9 mouse cellular contexts compared by ENCODE assay signal in the genomic region with DNA sequence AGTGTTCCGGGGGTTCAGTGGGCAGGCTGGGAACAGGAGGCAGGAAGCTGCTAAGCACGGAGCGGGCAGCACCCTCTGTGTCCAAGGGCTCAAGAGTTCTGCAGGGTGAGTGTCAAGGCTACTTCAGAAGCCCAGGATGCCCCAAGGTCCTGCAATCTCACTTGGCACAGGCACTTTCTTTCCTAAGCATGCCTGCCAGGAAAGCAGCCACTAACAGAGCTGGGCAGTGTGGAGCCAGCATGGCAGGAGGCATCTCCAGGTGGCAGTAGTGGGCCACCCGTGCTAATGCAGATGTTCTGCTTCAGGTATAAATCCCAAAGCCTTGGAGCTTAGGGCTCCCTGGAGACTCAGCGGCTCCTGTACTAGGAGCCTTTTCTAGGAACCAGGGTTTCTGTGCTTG. TPM values are rescaled to one million over a fixed set of nuclear protein-coding genes. Genes with fewer than 3 reads are reported as not detected.
A peak's percentile ranks its signal among the peaks of the same experiment; 100 is the strongest.
DNase-seq lines count a peak whose midpoint lies in the region; ATAC-seq and TF ChIP-seq lines count a peak whose summit lies in the region.
"Had no signal": no experiment of that assay in that cellular context is flagged by ENCODE, and none has a peak within 500 bp of the region (broad histone marks: within the 10 kb centered on the region; RNA-seq: fewer than 3 reads in every experiment).

No protein-coding gene starts in this region.

- 75% methylated on average over 5 of the region's 5 CpGs for WGBS in cerebellum, adult 2 months
- WGBS in lung, adult 2 months = 74% methylated on average over 5 of the region's 5 CpGs
- 76% methylated on average over 5 of the region's 5 CpGs for WGBS in small intestine, adult 2 months

- H3K4me3 ChIP-seq in cerebellum, adult 2 months (replicated peaks; ENCODE audit: insufficient read depth, low read depth, low read length) = no peak overlapping the region
- H3K4me3 ChIP-seq in lung, adult 2 months (replicated peaks; ENCODE audit: extremely low read depth, low read depth, low read length) = no peak overlapping the region
- no peak overlapping the region for H3K4me3 ChIP-seq in small intestine, adult 2 months (ENCODE audit: low read depth, low read length)
- H3K4me3 ChIP-seq: megakaryocyte, embryonic 14.5 days had no signal

- no peak for DNase-seq in cerebellum, adult 2 months
- no peak for DNase-seq in cerebellum, postnatal 36 days
- no peak for DNase-seq in lung, adult 2 months
- DNase-seq in lung, postnatal 25 days (ENCODE audit: low spot score) = no peak
- no peak for DNase-seq in embryo, embryonic 9.5 days (ENCODE audit: extremely low spot score)
- no peak for DNase-seq in left cerebral cortex, postnatal 25 days (ENCODE audit: low spot score in 2 of 2)

- peak; percentile 22; the same call in 1 of the 2 replicates for TF ChIP-seq CTCF in cerebellum, adult 2 months (IDR thresholded peaks at IDR 0.05; ENCODE audit: borderline replicate concordance, insufficient read depth, low read depth, low read length)
- TF ChIP-seq CTCF in lung, adult 2 months (IDR thresholded peaks at IDR 0.05; ENCODE audit: insufficient read depth, low read length) = peak; percentile 65; the same call in 1 of the 2 replicates
- TF ChIP-seq CTCF in small intestine, adult 2 months (IDR thresholded peaks at IDR 0.05; ENCODE audit: extremely low read depth, insufficient read length, insufficient replicate concordance, low read depth, low read length) = peak; percentile 45; the same call in 1 of the 2 replicates

- no peaks in the 10 kb centered on the region for H3K27me3 ChIP-seq in cerebellum, adult 2 months (ENCODE audit: control insufficient read depth, insufficient read depth, low read length)
- no peaks in the 10 kb centered on the region for H3K27me3 ChIP-seq in small intestine, adult 2 months (ENCODE audit: control insufficient read depth, insufficient read depth, low read length)

- H3K27ac ChIP-seq in cerebellum, adult 2 months (ENCODE audit: insufficient read depth, low read length) = no peak overlapping the region
- H3K27ac ChIP-seq in small intestine, adult 2 months (ENCODE audit: insufficient read depth, low read depth, low read length) = no peak overlapping the region

- no peak for TF ChIP-seq POLR2A in cerebellum, adult 2 months (IDR thresholded peaks at IDR 0.05; ENCODE audit: borderline replicate concordance, insufficient read depth, low read length)
- TF ChIP-seq POLR2A in lung, adult 2 months (IDR thresholded peaks at IDR 0.05; ENCODE audit: borderline replicate concordance, extremely low read depth, low read depth, low read length) = no peak
- TF ChIP-seq POLR2A in small intestine, adult 2 months (IDR thresholded peaks at IDR 0.05; ENCODE audit: low read depth, low read length) = no peak

- H3K36me3 ChIP-seq in small intestine, adult 2 months (ENCODE audit: control insufficient read depth, insufficient read depth, low read length) = peaks cover 13% of the 10 kb centered on the region

- peaks cover 44% of the 10 kb centered on the region for H3K4me1 ChIP-seq in cerebellum, adult 2 months (ENCODE audit: control insufficient read depth, insufficient read depth, low read length)
- peaks cover 37% of the 10 kb centered on the region for H3K4me1 ChIP-seq in lung, adult 2 months (ENCODE audit: control insufficient read depth, insufficient read depth, low read length)
- peaks cover 12% of the 10 kb centered on the region for H3K4me1 ChIP-seq in small intestine, adult 2 months (ENCODE audit: control insufficient read depth, insufficient read depth, insufficient read length, low read length)

- intact Hi-C loops in left cerebral cortex, postnatal 25 days (cut with DNase I) = no loop called here

- 0 out of 2 replicates have a peak, but pooled peaks have one; percentile 43 for ATAC-seq in erythroblast, adult 5-6 weeks (replicated peaks; ENCODE audit: low FRiP score, poor library complexity, severe bottlenecking)

RNA-seq across cellular contexts. Expression of a gene that starts 31.6 kb away (rescaled TPM):
- polyA plus RNA-seq in cerebellum, adult 2 months (2012; rRNA removed) = 129 and 133 TPM in 2 replicates
- polyA plus RNA-seq in lung, adult 2 months (2012; rRNA removed) = 158 and 174 TPM in 2 replicates
- total RNA-seq in erythroblast, adult 5-6 weeks (2015; ENCODE audit: low replicate concordance) = 187 and 225 TPM in 2 replicates
- total RNA-seq in erythroblast, adult 5-6 weeks (2017; ENCODE audit: low replicate concordance) = 172 and 185 TPM in 2 replicates
- 20.8 and 22.1 TPM in 2 replicates for polyA plus RNA-seq in small intestine, adult 2 months (2012; rRNA removed)
- 100 to 1,000 TPM; 181 to 190 TPM for total RNA-seq in left cerebral cortex, postnatal 25 days (2021)

RNA-seq across cellular contexts. Expression of a gene that starts 34.4 kb away (rescaled TPM):
- polyA plus RNA-seq in cerebellum, adult 2 months (2012; rRNA removed) = 38.3 and 40.9 TPM in 2 replicates
- polyA plus RNA-seq in lung, adult 2 months (2012; rRNA removed) = 254 and 294 TPM in 2 replicates
- total RNA-seq in erythroblast, adult 5-6 weeks (2015; ENCODE audit: low replicate concordance) = 3.5 and 7.7 TPM in 2 replicates
- 1.1 and 3.8 TPM in 2 replicates for total RNA-seq in erythroblast, adult 5-6 weeks (2017; ENCODE audit: low replicate concordance)
- polyA plus RNA-seq in small intestine, adult 2 months (2012; rRNA removed) = 21.3 and 29.9 TPM in 2 replicates
- 10 to 100 TPM; 27.5 to 29.5 TPM for total RNA-seq in left cerebral cortex, postnatal 25 days (2021)

RNA-seq across cellular contexts. Expression of a gene that starts 42.2 kb away (rescaled TPM):
- polyA plus RNA-seq in cerebellum, adult 2 months (2012; rRNA removed) = 35.0 and 36.5 TPM in 2 replicates
- polyA plus RNA-seq in lung, adult 2 months (2012; rRNA removed) = 94.2 and 133 TPM in 2 replicates
- not detected in 2 replicates for total RNA-seq in erythroblast, adult 5-6 weeks (2015; ENCODE audit: low replicate concordance)
- 2.3 and 2.6 TPM in 2 replicates for total RNA-seq in erythroblast, adult 5-6 weeks (2017; ENCODE audit: low replicate concordance)
- polyA plus RNA-seq in small intestine, adult 2 months (2012; rRNA removed) = 11.3 and 17.1 TPM in 2 replicates
- total RNA-seq in left cerebral cortex, postnatal 25 days (2021) = 10 to 100 TPM; 33.1 to 35.1 TPM
